Mouse (Mus musculus) cortical plate, adult 2 months (tissue): ENCODE measurements around the gene Stam. TPM values are rescaled to one million over a fixed set of nuclear protein-coding genes. Genes with fewer than 3 reads are reported as not detected.
"Not testable (repeated sequence)": the region's sequence is repeated elsewhere in the genome, so short reads cannot be mapped to it uniquely, and the experiment has no call there.

Experiments
- H3K27ac ChIP-seq: fragments of 200-500 bp; 2 replicates; pipeline ENCODE4 v1.5.1; 2012; ENCODE audit warnings: low read length, control low read depth, inconsistent platforms; ENCODE audit not compliant: insufficient read depth
- H3K4me1 ChIP-seq: fragments of 200-500 bp; 2 replicates; pipeline ENCODE4 v1.6.1; 2011; ENCODE audit warnings: low read length; ENCODE audit not compliant: control insufficient read depth, insufficient read depth
- H3K4me3 ChIP-seq: fragments of 200-500 bp; 2 replicates; pipeline ENCODE4 v1.5.1; 2011; ENCODE audit warnings: mild to moderate bottlenecking, low read length, control low read depth; ENCODE audit not compliant: insufficient read depth
- CTCF ChIP-seq: fragments of 200-500 bp; IDR thresholded peaks from 2 replicates; pipeline ENCODE4 v1.5.1; 2011; ENCODE audit warnings: mild to moderate bottlenecking, control low read depth, low read length; ENCODE audit not compliant: insufficient read depth; ENCODE audit errors: extremely low read depth
- POLR2A ChIP-seq: fragments of 200-500 bp; IDR thresholded peaks from 2 replicates; pipeline ENCODE4 v1.6.1; 2011; ENCODE audit warnings: mild to moderate bottlenecking, low read length, control low read depth; ENCODE audit not compliant: insufficient read depth; ENCODE audit errors: extremely low read depth
- polyA plus RNA-seq: library from polyadenylated mRNA; depleted of rRNA; stranded (reverse); fragments of >200 nt; gene quantifications from 2 replicates; pipeline ENCODE4 v1.2.3, GENCODE M21; 2012; rRNA removed

Gene Stam
- polyA plus RNA-seq, 1 experiment, result 59.3 TPM

DNA sequence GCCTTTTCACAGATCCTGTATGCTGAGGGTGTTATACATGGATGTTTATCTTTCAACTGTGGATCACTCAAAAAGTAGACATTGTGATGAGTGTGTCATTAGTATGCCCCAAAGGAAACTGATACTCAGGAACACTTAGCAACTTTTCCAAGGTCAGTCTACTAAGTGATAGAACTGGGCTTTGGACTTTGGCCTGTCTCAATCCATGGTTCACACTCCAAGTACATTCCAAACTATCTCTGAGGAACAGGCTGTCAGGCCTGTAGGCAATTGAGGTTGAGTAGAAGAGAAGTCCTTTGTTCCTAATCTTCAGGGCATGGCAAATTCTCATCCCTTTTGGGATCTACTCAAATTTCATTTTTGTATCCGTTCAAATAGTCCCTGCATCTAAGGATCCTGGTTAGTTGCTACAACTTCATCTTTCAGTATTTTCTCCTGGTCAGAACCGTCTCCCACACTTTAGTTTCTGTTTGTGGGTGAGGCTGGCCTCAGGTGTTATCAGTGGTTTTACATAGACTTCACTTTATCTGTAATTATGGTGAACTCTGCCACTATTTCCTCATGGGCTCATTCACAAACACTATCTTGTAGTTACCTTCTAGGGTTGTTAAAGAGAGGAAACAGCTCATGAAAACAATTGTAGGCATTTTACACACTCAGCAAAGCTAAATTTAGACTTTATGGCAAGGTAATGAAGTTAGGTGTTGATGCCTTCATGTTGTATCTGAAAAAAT lies 102.7 kb downstream of the Stam start:
- no peak for TF ChIP-seq POLR2A
- TF ChIP-seq CTCF, result no peak
- no peak overlapping the region for H3K4me3 ChIP-seq
- no peaks in the 10 kb centered on the region for H3K4me1 ChIP-seq
- H3K27ac ChIP-seq, result no peak overlapping the region

- Histone ChIP-seq H3K4me3 (no peak overlapping the region), H3K4me1 (no peaks in the 10 kb centered on the region), H3K27ac (no peak overlapping the region)
- no peak for TF ChIP-seq POLR2A
- TF ChIP-seq CTCF, result no peak
These were observed 110.5 kb downstream of the Stam start for GRCm38 (mm10) chr2:14184375-14184774.

DNA sequence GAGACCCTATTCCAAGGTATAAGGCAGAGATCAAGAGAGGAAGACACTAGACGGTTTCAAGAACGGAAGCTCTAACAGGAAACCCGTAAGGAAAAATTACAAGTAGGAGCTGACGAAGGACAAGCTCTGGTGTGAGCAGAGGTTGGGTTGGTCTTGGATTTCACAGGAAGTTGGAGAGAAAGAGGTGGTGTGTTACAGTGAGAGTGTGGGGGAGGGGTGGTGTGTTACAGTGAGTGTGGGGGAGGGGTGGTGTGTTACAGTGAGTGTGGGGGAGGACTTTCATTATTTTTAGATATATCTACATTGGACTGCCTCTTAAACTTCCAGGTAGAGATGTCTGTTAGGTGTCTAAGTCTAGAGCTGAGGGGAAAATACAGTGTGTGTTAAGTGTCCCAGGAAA lies 116.8 kb downstream of the Stam start:
- H3K27ac ChIP-seq, result no peak overlapping the region
- no peaks in the 10 kb centered on the region for H3K4me1 ChIP-seq
- no peak overlapping the region for H3K4me3 ChIP-seq
- no peak for TF ChIP-seq CTCF
- TF ChIP-seq POLR2A, result no peak

GRCm38 (mm10) chr2:14191601-14192000 lies 117.7 kb downstream of the Stam start:
- no peaks in the 10 kb centered on the region for H3K4me1 ChIP-seq
- no peak overlapping the region for H3K27ac ChIP-seq
- TF ChIP-seq POLR2A (no peak), CTCF (no peak)
- H3K4me3 ChIP-seq, result no peak overlapping the region

DNA sequence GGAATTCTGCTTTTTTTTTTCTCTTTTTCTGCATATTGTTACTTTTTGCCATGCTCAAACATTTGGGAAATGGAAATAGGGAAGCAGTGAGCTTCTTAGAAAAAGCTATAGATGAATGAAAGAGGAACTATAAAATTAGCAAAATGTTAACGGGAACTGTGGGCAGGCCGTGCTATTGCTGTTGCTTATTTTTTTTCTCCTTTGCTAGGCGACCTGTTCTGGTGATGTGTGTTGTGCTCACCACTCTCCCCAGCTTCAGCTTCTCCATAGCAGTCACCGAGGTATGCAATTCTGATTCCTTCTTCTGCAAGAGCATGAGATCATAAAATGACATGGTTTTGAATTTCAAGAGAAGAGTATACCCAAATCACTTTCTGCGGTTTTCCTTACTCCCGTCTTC lies 118.1 kb downstream of the Stam start:
- TF ChIP-seq CTCF (no peak), POLR2A (no peak)
- H3K4me3 ChIP-seq, result no peak overlapping the region
- no peaks in the 10 kb centered on the region for H3K4me1 ChIP-seq
- H3K27ac ChIP-seq, result no peak overlapping the region

- H3K4me1 ChIP-seq, H3K4me3 ChIP-seq, H3K27ac ChIP-seq: not testable (repeated sequence)
These were observed 124.5 kb downstream of the Stam start for GRCm38 (mm10) chr2:14198325-14198903.

Other genes with a start within 250 kb of the Stam start
- 28.2 and 31.3 TPM in 2 replicates for gene Hacd1, start 18.0 kb upstream of the Stam start, polyA plus RNA-seq
- 0.25 TPM in 2 replicates for gene Tmem236, start 100.4 kb downstream of the Stam start, polyA plus RNA-seq
- gene Mrc1, start 155.3 kb downstream of the Stam start, polyA plus RNA-seq, result 1.5 and 1.8 TPM in 2 replicates